Mouse (Mus musculus): Measurements from ENCODE around the gene Alg9. TPM values are rescaled to one million over a fixed set of nuclear protein-coding genes. Genes with fewer than 3 reads are reported as not detected.
"Not testable (repeated sequence)": the region's sequence is repeated elsewhere in the genome, so short reads cannot be mapped to it uniquely, and the experiment has no call there.

Alg9 gene
- polyA plus RNA-seq, 1 experiment from 2014 or later, result 47.2 TPM

DNA sequence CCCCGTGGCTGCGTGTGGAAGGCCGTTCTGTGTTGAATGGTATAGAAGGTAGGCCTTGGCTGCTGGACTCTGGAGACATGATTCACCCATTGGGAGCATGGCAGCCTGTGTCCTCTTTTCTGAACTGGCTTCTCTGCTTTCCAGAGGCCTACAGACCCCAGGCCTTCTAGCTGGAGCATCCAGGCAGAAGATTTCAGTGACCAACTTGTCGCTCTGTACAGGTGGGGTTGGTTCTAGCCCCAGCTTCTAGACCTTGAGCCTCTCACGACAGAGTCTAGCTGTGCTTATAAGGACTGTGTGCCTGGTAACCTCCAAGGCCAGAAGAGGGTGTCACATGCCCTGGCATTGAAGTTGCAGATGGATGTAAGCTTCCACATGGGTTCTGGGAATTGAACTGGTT lies 56.7 kb downstream of the Alg9 start:
- no peak overlapping the region for H3K4me2 ChIP-seq
- no peak for ATAC-seq (ENCODE audit: low FRiP score)
- no peak overlapping the region for H3K27ac ChIP-seq
- no peak overlapping the region for H3K9ac ChIP-seq
- peaks cover 40% of the 10 kb centered on the region for H3K36me3 ChIP-seq
- H3K4me1 ChIP-seq (replicated peaks), result no peaks in the 10 kb centered on the region
- H3K9me3 ChIP-seq, result no peaks in the 10 kb centered on the region
- 93% methylated on average over 5 of the region's 5 CpGs for WGBS
- no peaks in the 10 kb centered on the region for H3K27me3 ChIP-seq
- H3K4me3 ChIP-seq, result no peak overlapping the region

DNA sequence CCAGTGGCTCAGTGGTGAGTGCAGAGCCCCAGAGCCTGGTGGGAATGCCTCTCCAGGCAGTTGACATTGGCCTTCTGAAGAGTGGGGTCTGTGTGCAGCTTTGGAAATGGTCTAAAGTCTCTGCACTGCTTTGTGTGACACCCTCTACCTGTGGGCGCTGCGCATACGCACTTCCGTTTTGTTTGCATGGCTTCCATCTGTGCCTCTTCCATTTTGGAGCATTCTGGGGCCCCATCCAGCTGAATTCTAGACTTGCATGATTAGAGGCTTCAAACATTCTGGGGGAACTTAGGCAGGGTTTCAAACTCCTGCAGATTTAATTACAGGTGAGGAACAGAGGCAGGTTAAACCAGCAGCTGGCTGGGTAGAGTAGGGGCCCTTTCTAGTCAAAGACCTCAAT lies 57.3 kb downstream of the Alg9 start:
- Histone ChIP-seq H3K36me3 (peaks cover 40% of the 10 kb centered on the region), H3K27ac (no peak overlapping the region), H3K4me2 (no peak overlapping the region), H3K4me3 (no peak overlapping the region), H3K4me1 (replicated peaks) (no peaks in the 10 kb centered on the region), H3K27me3 (no peaks in the 10 kb centered on the region), H3K9me3 (no peaks in the 10 kb centered on the region), H3K9ac (no peak overlapping the region)
- no peak for ATAC-seq (ENCODE audit: low FRiP score)
- 96% methylated on average over 4 of the region's 4 CpGs for WGBS

GRCm38 (mm10) chr9:50832582-50832981 lies 57.8 kb downstream of the Alg9 start:
- H3K4me3 ChIP-seq; H3K4me2 ChIP-seq; H3K4me1 ChIP-seq (replicated peaks); ATAC-seq (ENCODE audit: low FRiP score); H3K9ac ChIP-seq; H3K9me3 ChIP-seq; H3K27me3 ChIP-seq; H3K27ac ChIP-seq: not testable (repeated sequence)
- H3K36me3 ChIP-seq, result peaks cover 42% of the 10 kb centered on the region
- WGBS, result 92% methylated on average over 2 of the region's 2 CpGs

DNA sequence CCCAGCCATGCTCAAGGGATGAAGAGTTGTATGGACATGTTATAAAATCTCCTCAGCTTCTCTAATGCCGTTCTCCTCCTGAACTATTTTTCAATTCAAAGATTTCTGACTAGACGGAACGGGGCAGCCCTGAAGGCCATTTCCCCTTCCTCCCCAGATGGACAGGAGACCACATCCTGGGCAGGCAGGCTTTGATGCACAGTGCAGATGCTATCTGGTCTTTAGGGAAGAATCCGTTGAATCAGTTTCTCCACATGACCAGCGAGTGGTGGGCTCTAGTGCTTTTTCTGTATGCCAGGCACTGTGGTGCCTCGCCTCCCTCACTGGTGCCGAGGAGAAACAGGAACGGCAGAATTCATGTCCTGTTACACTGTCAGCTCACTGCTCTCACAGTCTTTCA lies 59.0 kb downstream of the Alg9 start:
- peaks cover 37% of the 10 kb centered on the region for H3K36me3 ChIP-seq
- 91% methylated on average over 8 of the region's 8 CpGs for WGBS
- no peak for ATAC-seq (ENCODE audit: low FRiP score)
- no peaks in the 10 kb centered on the region for H3K4me1 ChIP-seq (replicated peaks)
- H3K27me3 ChIP-seq, result no peaks in the 10 kb centered on the region
- H3K27ac ChIP-seq, result no peak overlapping the region
- no peak overlapping the region for H3K4me3 ChIP-seq
- H3K9me3 ChIP-seq, result no peaks in the 10 kb centered on the region
- no peak overlapping the region for H3K9ac ChIP-seq
- no peak overlapping the region for H3K4me2 ChIP-seq

DNA sequence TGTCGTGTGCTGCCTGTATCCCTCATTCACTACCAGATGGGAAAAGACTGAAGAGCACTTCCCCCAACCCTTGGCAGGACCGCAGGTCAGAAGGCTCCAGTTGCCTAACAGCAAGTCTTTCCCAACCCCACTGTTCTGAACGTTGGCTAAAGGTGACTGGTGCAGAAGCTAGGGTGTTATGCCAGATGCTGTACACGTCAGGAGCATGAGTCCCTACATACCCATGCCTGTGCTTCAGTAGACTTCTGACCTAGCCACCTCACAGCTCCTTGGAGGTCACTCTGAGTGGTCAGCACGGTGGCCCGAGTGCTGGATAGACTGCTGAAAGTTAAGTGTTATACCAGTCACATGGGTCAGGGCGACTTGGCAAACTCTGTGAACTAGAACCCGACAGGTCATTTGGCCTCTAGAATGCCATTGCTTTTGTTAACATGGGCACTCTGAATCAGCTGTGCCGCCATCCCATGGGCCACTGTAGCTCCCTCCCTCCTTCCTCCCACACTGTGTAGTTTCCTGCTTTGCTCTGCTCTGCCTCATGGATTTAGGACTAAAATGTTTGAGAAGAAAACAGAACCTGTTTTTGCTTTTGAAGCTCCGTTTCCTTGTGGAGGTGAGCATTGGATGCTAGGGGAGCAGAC lies 60.4 kb downstream of the Alg9 start:
- Histone ChIP-seq H3K4me3 (no peak overlapping the region), H3K27ac (no peak overlapping the region), H3K27me3 (no peaks in the 10 kb centered on the region), H3K9me3 (no peaks in the 10 kb centered on the region), H3K4me1 (replicated peaks) (no peaks in the 10 kb centered on the region), H3K36me3 (peaks cover 36% of the 10 kb centered on the region), H3K4me2 (no peak overlapping the region), H3K9ac (no peak overlapping the region)
- 90% methylated on average over 10 of the region's 10 CpGs for WGBS
- no peak for ATAC-seq (ENCODE audit: low FRiP score)

DNA sequence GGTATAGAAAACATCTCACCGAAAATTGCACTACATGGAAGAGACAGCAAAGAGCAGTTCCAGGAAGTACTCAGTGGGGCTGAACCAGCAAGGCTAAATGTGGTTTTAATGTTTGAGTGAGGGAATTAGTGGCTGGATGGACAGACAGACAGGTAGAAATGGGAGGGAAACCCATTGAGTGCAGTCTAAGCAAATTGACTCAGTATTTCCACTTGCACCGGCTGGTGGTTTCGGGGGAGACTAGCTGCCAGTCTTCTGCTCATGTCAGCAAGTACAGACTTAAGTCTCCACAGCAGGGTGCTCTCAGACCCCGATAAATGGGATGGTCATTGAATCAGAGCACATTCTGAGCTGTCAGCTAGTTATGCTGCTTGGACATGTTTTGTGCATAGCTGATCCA lies 61.3 kb downstream of the Alg9 start:
- Histone ChIP-seq H3K4me2 (no peak overlapping the region), H3K27ac (no peak overlapping the region), H3K27me3 (no peaks in the 10 kb centered on the region), H3K9ac (no peak overlapping the region), H3K36me3 (peaks cover 31% of the 10 kb centered on the region), H3K4me1 (replicated peaks) (no peaks in the 10 kb centered on the region), H3K4me3 (no peak overlapping the region), H3K9me3 (no peaks in the 10 kb centered on the region)
- WGBS, result 91% methylated on average over 4 of the region's 4 CpGs
- no peak for ATAC-seq (ENCODE audit: low FRiP score)

DNA sequence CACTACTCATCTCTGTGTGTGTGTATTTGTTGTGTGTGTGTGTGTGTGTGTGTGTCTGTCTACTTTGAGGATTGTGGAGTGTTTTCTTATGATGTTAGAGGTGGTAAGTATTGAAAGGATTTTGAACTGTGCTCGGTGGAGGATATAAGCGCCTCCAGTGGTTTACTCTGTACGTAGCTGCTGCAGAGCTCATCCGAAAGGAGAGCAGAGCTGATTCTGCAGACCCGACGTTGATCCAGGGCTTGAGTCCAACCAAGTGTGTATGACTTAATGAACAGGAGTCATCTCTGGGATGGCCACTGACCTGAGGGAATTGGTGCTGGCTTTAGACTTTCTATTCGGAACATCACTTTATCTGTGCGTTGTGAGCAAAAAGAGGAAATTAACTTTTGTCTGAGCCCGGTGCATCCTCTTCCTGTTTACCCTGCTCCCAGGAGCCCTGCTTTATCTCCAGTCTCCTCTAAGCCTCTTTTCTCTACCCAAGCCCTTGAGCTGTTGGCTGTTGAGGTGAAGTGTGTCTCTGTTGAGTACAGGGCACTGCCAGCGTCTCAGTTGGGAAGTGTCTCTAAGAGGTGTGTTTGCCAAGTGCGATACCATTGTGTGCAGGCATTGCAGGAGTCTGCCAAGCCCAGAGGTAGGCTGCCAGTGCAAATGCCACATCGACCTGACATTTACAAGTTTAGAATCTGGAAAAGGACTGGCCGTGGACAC lies 66.4 kb downstream of the Alg9 start:
- WGBS, result 93% methylated on average over 13 of the region's 13 CpGs
- Histone ChIP-seq H3K4me2 (no peak overlapping the region), H3K27me3 (no peaks in the 10 kb centered on the region), H3K9ac (no peak overlapping the region), H3K9me3 (no peaks in the 10 kb centered on the region), H3K4me1 (replicated peaks) (no peaks in the 10 kb centered on the region), H3K36me3 (peaks cover 38% of the 10 kb centered on the region), H3K27ac (no peak overlapping the region), H3K4me3 (no peak overlapping the region)
- ATAC-seq (ENCODE audit: low FRiP score), result no peak

GRCm38 (mm10) chr9:50845081-50845480 lies 70.3 kb downstream of the Alg9 start, which contains the start of gene Ppp2r1b:
Gene Ppp2r1b, plus strand, starts transcription at chr9:50845301.
- Histone ChIP-seq H3K9me3 (no peaks in the 10 kb centered on the region), H3K4me1 (replicated peaks) (0 out of 2 replicates have a peak, but pooled peaks cover 4% of the 10 kb centered on the region), H3K9ac (no peak within 1 kb of the TSS), H3K27me3 (no peaks in the 10 kb centered on the region), H3K4me3 (no peak within 1 kb of the TSS), H3K36me3 (peaks cover 28% of the 10 kb centered on the region), H3K27ac (no peak within 1 kb of the TSS), H3K4me2 (no peak within 1 kb of the TSS)
- no peak for ATAC-seq (ENCODE audit: low FRiP score)
- 92% methylated on average over 3 of the region's 3 CpGs for WGBS

GRCm38 (mm10) chr9:50845547-50845946 lies 70.7 kb downstream of the Alg9 start:
- H3K4me1 ChIP-seq (replicated peaks), result peaks cover 7% of the 10 kb centered on the region; the same call in 1 of the 2 replicates
- H3K4me3 ChIP-seq, result no peak overlapping the region
- no peak overlapping the region for H3K27ac ChIP-seq
- H3K36me3 ChIP-seq, result peaks cover 28% of the 10 kb centered on the region
- WGBS, result 59% methylated on average over 9 of the region's 9 CpGs
- H3K4me2 ChIP-seq, result no peak overlapping the region
- ATAC-seq (ENCODE audit: low FRiP score), result no peak
- H3K9ac ChIP-seq, result no peak overlapping the region
- no peaks in the 10 kb centered on the region for H3K27me3 ChIP-seq
- H3K9me3 ChIP-seq, result no peaks in the 10 kb centered on the region

DNA sequence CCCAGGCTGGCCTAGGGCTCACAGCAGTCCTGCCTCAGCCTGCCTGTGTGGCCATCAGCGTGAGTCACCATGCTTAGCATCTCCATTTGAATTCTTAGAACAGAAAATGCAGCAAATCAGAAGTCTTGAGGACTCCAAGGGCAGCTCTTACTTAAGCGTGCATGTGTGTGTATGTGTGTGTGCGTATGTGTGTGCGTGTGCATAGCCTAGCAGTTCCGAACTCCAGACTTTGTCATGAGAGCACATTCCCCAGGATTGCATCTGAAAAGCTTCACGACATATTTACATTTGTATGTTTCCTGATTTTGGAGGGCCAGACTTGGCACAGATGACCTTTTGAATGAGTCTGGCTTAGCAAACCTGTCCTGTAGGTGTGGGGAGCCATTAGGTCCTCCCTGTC lies 72.3 kb downstream of the Alg9 start:
- 92% methylated on average over 6 of the region's 6 CpGs for WGBS
- H3K4me2 ChIP-seq, result no peak overlapping the region
- no peak overlapping the region for H3K27ac ChIP-seq
- ATAC-seq (ENCODE audit: low FRiP score), result no peak
- no peaks in the 10 kb centered on the region for H3K9me3 ChIP-seq
- no peaks in the 10 kb centered on the region for H3K27me3 ChIP-seq
- H3K4me1 ChIP-seq (replicated peaks), result peaks cover 9% of the 10 kb centered on the region; the same call in 1 of the 2 replicates
- H3K4me3 ChIP-seq, result no peak overlapping the region
- peaks cover 28% of the 10 kb centered on the region for H3K36me3 ChIP-seq
- no peak overlapping the region for H3K9ac ChIP-seq

GRCm38 (mm10) chr9:50847606-50848368 lies 73.0 kb downstream of the Alg9 start:
- Histone ChIP-seq H3K27me3 (no peaks in the 10 kb centered on the region), H3K27ac (no peak overlapping the region), H3K9ac (no peak overlapping the region), H3K4me1 (replicated peaks) (peaks cover 12% of the 10 kb centered on the region; the same call in 1 of the 2 replicates), H3K36me3 (peaks cover 25% of the 10 kb centered on the region), H3K4me3 (no peak overlapping the region), H3K9me3 (no peaks in the 10 kb centered on the region), H3K4me2 (no peak overlapping the region)
- no peak for ATAC-seq (ENCODE audit: low FRiP score)
- 71% methylated on average over 12 of the region's 12 CpGs for WGBS

DNA sequence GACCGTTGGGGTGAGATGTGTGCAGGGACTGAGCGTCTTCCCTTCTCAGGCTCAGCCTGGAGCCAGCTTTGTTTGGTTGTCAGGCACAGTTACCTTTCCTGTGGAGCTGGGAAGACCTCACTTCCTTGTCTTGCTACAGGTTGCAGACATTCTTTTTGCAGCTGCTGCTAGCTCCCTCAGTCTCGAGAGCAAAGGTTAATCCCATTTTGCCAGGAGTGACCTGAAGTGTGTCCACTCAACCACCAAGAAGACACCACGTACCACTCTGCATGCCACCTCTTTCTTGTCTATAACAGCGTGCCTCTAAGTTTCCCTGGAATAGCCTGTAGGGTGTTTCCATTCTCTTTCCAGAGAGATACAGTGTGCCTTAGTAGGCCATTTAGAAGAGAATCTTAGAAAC lies 74.0 kb downstream of the Alg9 start:
- 68% methylated on average over 5 of the region's 5 CpGs for WGBS
- H3K27ac ChIP-seq, result no peak overlapping the region
- H3K4me1 ChIP-seq (replicated peaks), result peaks cover 19% of the 10 kb centered on the region
- H3K9me3 ChIP-seq, result no peaks in the 10 kb centered on the region
- 0 out of 2 replicates have a peak, but pooled peaks have one; percentile 14 for ATAC-seq (ENCODE audit: low FRiP score)
- no peaks in the 10 kb centered on the region for H3K27me3 ChIP-seq
- H3K9ac ChIP-seq, result no peak overlapping the region
- no peak overlapping the region for H3K4me2 ChIP-seq
- H3K4me3 ChIP-seq, result no peak overlapping the region
- H3K36me3 ChIP-seq, result peaks cover 17% of the 10 kb centered on the region
